Mouse (Mus musculus) mammary gland, adult 2 months (tissue): ENCODE data around the gene Polr3b. TPM values are rescaled to one million over a fixed set of nuclear protein-coding genes. Genes with fewer than 3 reads are reported as not detected.

Experiments used
- polyA plus RNA-seq: library from polyadenylated mRNA; depleted of rRNA; stranded (reverse); fragments of >200 nt; gene quantifications from 2 replicates; pipeline ENCODE4 v1.2.3, GENCODE M21; 2012; ENCODE audit warnings: low replicate concordance; rRNA removed

Polr3b gene
- polyA plus RNA-seq: 3.2 and 4.5 TPM in 2 replicates

GRCm38 (mm10) chr10:84621826-84622790 is at the start of gene Polr3b:
TSS of gene Polr3b (plus strand) at chr10:84622292.

GRCm38 (mm10) chr10:84576395-84577070 is 45.6 kb upstream of the Polr3b start, which contains the start of gene Tcp11l2:
TSS of gene Tcp11l2 (plus strand) at chr10:84576626.

DNA sequence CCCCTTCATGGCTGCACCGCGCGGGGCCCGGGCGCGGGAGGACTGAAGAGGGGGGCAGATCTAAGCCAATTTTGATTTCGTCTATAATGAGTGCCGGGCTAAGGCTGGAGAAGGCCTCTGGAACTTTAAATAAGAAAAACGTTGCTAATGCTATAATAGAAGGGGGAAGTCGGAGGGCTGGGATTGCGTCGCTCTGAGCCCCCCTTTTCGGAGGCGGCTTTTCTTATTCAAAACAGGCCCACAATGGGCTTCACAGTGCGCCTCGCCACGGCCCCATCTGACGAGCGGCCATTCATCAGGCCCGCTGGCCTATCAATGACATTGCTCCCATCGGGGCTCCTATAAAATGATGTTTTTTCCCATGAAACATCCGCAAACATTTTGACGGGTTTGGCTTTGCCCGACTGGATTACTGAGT is 133.7 kb downstream of the Polr3b start, which contains the start of gene Rfx4:
Gene Rfx4, plus strand, starts transcription at position 277 of the 418 bp plus-strand sequence.

Other genes starting within 250 kb of the Polr3b start
- 8.0 and 11.5 TPM in 2 replicates for gene Nuak1, start 181.7 kb upstream of the Polr3b start, polyA plus RNA-seq
- 13.8 and 25.0 TPM in 2 replicates for gene Ckap4, start 88.2 kb upstream of the Polr3b start, polyA plus RNA-seq
- gene Tcp11l2, start 45.7 kb upstream of the Polr3b start, polyA plus RNA-seq: 68.2 and 68.9 TPM in 2 replicates
- 0.07 and 0.11 TPM in 2 replicates for gene Rfx4, start 133.8 kb downstream of the Polr3b start, polyA plus RNA-seq